In genomic region chr6:85137217-85138035, GRCm38 (mm10) we compare ENCODE assay signal across 8 mouse cellular contexts. TPM values are rescaled to one million over a fixed set of nuclear protein-coding genes. Genes with fewer than 3 reads are reported as not detected.
DNase-seq lines count a peak whose midpoint lies in the region; ATAC-seq lines count a peak whose summit lies in the region.

Spr (minus strand) TSS chr6:85137766.

- peak within 1 kb of the TSS; percentile 89 for H3K27ac ChIP-seq in hindbrain, embryonic 16.5 days (ENCODE audit: low read depth, low read length)
- no peak within 1 kb of the TSS for H3K27ac ChIP-seq in macrophage

- H3K4me3 ChIP-seq in hindbrain, embryonic 16.5 days (ENCODE audit: low read length) = peak within 1 kb of the TSS; percentile 82
- H3K4me3 ChIP-seq in macrophage (ENCODE audit: inconsistent target) = peak within 1 kb of the TSS; percentile 41

- peak within 1 kb of the TSS; percentile 89 for H3K9ac ChIP-seq in hindbrain, embryonic 16.5 days (ENCODE audit: low read depth, low read length)

- H3K9me3 ChIP-seq in hindbrain, embryonic 16.5 days (ENCODE audit: control insufficient read depth, low read length) = no peaks in the 10 kb centered on the region

- under 1% methylated on average over 49 of the region's 49 CpGs for WGBS in hindbrain, embryonic 16.5 days
- WGBS in macrophage (ENCODE audit: missing documents) = 1% methylated on average over 48 of the region's 49 CpGs

- peak within 1 kb of the TSS; percentile 65 for H3K4me2 ChIP-seq in hindbrain, embryonic 16.5 days (ENCODE audit: low read length)

- H3K27me3 ChIP-seq in hindbrain, embryonic 16.5 days (replicated peaks; ENCODE audit: control insufficient read depth, insufficient read depth, low read length) = no peaks in the 10 kb centered on the region

- peak; percentile 92 for ATAC-seq in hindbrain, embryonic 16.5 days

- H3K4me1 ChIP-seq in hindbrain, embryonic 16.5 days (ENCODE audit: control insufficient read depth, insufficient read depth, low read depth, low read length) = no peaks in the 10 kb centered on the region; the same call in 1 of the 2 replicates

- H3K36me3 ChIP-seq in hindbrain, embryonic 16.5 days (ENCODE audit: control insufficient read depth, insufficient read depth, low read length) = no peaks in the 10 kb centered on the region
- 0 out of 2 replicates have a peak, but pooled peaks cover 11% of the 10 kb centered on the region for H3K36me3 ChIP-seq in macrophage (ENCODE audit: inconsistent target)

- no peaks in the 10 kb centered on the region for H3K79me2 ChIP-seq in macrophage (ENCODE audit: inconsistent target)

- DNase-seq in T-cell, adult 2 months (ENCODE audit: low spot score) = peak; percentile 75
- DNase-seq in cerebellum, postnatal 36 days = peak; percentile 83 to 84
- peak; percentile 94 for DNase-seq in gastrocnemius, adult 18-20 months (ENCODE audit: low spot score)
- DNase-seq in left cerebral cortex, adult 18-20 months (ENCODE audit: low spot score in 2 of 2) = peak; percentile 84 to 86
- DNase-seq in right cerebral cortex, adult 18-20 months = peak; percentile 88
- peak; percentile 69 for DNase-seq in urinary bladder, postnatal 10 days (ENCODE audit: low spot score)

RNA-seq across cellular contexts. Expression of gene Spr, which starts in this region (rescaled TPM):
- total RNA-seq in gastrocnemius, adult 18-20 months (2021) = 10 to 100 TPM; 47.4 to 51.5 TPM
- polyA plus RNA-seq in hindbrain, embryonic 16.5 days (2015; fragmentation: Nextera tagmentation; extraction: Ambion mirVana) = 36.5 and 37.1 TPM in 2 replicates
- total RNA-seq in left cerebral cortex, adult 18-20 months (2021) = 10 to 100 TPM; 48.4 to 51.5 TPM
- total RNA-seq in macrophage (2018; cell fraction: chromatin; rRNA removed) = 1 to 10 TPM in 20 of 26 experiments, under 1 TPM in 6; 0.36 to 5.8 (median 2.1) TPM
- 10 to 100 TPM; 12.8 to 26.4 (median 19.9) TPM for total RNA-seq in macrophage (2018; cell fraction: cytosol; rRNA removed)
- total RNA-seq in macrophage (2018; cell fraction: nucleus; rRNA removed) = 10 to 100 TPM in 3 of 26 experiments, 1 to 10 TPM in 23; 2.0 to 13.1 (median 5.8) TPM
- 9.5 to 33.7 TPM (median 23.3 TPM) in 3 replicates for polyA plus RNA-seq in macrophage (2018)
